Mouse (Mus musculus) cerebellum, adult (tissue): ENCODE data around the gene B4galt3.

Source experiments
- ATAC-seq: cut with Nextera tagmentation; 2 replicates; pipeline ENCODE4 v1.9.2; 2017; ENCODE audit warnings: mild to moderate bottlenecking, moderate library complexity, mixed read lengths; ENCODE audit not compliant: insufficient number of reproducible peaks, low FRiP score, low TSS enrichment

B4galt3 gene

DNA sequence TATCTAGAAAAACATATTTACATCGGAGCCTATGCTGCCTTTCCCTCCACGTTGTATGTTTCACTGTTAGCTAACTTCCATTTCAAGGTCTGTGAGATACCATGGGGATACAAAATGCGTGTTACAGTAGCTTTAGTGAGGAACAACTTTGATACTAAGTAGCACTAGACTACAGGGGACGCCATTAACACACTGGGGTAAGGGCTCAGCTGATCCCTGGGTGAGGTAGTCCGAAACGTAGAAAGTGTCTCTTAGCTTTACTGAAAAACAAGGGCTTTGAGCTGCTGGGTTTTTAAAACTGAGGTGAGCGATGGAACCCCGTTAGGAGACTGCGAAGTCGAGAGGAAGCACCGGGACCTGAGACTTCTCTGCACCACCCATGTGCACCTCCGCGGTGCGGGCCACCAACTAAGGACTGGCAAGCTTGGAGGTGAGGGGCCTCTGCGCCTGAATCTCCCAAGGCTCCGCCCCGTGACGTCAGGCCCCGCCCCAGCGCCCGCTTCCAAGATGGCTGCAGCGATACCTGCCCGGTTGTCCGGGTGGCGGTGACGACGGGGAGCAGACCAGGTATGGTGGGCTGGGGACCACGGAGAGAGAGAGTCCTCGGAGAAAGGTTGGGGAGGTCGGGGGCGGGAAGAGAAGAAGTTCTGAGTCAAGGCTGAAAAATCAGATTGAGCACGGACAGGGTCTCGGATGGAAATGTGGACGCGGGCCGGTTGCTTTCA is at the start of gene B4galt3:
Gene B4galt3 (plus strand): TSS at position 481 of the 725 bp plus-strand sequence.
- peak; percentile 96 for ATAC-seq

DNA sequence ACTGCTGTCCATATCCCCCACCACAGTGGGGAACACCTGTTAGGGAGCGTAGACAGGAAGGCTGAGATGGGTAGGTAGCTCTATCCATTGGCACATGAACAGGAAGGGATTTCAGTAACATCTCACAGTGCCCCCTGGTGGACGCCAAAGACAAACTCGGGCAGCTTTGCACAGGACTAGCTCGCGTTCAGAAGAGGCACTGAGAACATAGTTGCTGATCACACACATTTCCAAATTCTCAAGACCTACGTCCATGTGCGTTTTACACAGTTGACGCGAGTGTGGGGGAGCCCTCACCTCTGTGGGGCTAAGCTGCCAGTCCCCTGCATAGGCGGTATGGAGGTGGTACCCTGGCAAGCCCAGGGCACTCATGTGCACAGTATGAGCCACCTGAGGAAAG is 49.3 kb upstream of the B4galt3 start:
- 0 out of 2 replicates have a peak, but pooled peaks have one; percentile 16 for ATAC-seq

DNA sequence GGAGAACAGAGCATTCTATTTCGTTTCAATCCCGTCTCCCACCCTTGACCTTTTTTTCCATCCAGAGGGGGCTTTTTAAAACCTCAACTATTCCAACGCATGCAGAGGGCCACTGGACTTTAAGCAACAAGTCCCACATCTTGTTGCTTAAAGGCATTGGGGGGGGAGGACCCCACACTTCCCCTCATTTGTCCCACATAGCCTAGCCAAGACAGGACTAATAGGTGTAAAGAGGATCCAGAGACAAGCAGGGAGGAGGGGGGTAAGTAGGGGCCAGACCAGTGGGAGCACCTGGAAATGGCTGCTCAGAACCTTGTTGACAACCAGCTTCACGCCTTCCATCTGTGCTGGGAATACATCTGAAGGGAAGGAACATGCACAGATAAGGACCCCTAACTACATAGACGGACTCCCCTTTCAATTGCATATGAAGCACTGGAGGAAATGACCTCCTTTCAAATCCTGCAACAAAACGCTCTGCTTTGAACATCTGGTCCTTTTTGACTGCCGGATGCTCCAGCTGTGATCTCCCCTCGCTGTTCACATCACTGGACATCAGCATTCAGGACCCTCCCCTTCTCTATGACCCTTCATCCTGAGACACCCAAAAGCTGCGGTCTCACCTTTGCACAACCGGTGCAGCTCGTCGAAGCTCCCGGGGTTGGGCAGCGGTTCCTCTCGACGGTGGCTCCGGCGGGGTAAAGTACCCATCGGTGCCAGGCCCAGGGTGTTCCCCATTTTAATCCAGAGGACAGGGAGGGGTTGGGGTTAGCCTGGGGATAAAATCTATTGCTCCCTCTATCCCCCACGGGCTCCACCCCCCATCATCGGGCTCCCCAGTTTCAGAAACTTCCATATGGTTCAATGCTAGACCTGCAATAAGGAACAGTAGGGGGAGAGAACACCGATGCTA is 48.6 kb upstream of the B4galt3 start:
- ATAC-seq = peak; percentile 1; the same call in 1 of the 2 replicates

DNA sequence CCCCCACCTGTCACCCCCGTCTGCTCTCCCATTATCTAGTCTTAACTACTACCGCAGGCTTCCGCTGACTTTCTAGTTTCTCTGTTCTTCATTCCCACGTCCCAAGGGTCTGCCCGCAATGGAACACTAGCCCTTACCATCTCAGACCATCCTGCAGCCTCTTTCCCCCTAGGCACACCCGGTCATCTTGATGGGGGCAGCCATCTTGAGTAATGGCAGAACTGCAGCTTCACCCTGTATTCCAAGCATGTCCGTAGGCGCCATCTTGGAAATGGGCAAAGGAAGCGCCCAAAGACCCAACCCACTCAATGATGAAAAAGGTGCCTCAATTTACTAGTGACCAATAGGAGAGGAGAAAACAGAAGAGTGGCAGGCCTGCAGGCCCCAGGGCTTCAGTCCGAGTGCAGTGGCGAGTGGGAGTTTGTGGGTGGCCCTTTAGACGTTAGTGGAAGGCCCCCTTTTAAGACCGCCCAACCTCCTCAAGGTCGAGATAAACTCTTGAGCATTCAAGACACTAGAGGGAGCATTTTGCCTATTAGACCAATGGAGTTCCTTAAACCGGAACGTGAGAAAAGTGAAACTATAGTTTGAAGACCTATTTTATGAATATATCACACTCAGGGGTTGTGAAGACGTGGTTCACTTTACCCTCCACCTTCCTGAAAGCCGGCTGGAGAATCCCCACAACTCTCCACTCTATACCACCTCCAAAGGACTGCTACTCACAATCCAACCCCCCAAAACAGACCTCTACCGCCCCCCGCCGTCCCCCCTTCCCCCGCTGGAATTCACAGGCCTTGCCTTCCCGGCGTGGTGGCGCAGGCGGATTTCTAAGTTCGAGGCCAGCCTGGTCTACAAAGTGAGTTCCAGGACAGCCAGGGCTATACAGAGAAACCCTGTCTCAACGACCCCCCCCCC is 47.6 kb upstream of the B4galt3 start, which contains the start of gene Tomm40l:
Gene Tomm40l (minus strand): TSS at position 277 of the 918 bp plus-strand sequence.
- ATAC-seq = peak; percentile 97

DNA sequence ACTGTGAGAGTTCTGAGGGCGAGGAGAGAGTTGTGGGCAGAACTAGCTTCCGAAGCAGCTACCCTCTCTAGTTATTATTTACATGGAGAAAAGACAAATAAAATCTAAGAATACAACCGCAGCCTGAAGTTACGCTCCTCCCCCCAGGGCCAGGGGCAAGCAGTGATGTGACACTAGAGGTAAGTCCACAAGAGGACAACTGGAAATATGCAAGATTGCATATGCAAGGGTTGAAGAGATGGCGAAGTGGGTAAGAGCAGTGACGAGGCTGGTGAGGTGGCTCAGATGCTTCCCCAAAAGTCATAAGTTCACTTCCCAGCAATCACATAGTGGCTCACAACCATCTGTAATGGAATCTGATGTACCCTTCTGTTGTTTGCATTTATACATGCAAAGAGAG is 47.0 kb upstream of the B4galt3 start:
- no peak for ATAC-seq

DNA sequence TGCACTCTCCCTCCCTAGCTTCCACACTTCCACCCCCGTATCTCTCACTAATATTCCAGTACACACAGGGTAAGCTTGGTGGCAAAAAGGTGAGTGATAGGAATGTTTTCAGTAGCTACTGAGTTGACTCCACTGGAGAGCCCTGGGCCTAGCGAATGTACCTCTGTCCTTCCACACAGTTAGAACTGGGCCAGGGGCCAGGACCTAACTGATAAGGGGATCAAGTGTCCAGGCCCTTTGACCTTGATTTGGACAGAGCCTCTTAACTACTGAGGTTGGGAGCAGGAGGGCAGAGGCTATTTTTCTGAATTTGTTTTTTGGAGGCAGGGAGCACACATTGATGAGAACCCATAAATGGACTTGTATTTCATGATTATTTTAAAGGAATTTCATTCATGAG is 46.3 kb upstream of the B4galt3 start:
- no peak for ATAC-seq

DNA sequence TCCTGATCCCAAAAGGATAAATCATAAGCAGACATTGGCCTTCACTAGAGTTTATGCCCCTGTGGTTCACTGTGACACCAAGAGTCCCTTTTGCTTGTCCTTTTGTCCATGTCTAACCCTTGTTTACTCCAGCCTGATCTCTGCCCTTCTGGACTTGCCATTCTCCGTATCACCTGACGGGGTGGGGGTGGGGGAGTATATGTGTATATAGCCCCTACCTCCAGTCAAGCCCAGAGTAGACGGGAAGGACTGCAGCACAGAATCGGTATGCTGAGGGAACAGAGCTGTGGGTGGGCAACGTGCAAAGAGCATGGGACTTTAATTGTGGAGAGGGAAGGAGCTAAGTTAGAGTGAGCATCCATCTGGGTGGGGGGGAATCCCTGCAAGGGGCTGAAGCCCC is 45.3 kb upstream of the B4galt3 start, which contains the start of gene Apoa2:
Gene Apoa2 (plus strand): TSS at position 198 of the 400 bp plus-strand sequence.
- ATAC-seq = no peak

DNA sequence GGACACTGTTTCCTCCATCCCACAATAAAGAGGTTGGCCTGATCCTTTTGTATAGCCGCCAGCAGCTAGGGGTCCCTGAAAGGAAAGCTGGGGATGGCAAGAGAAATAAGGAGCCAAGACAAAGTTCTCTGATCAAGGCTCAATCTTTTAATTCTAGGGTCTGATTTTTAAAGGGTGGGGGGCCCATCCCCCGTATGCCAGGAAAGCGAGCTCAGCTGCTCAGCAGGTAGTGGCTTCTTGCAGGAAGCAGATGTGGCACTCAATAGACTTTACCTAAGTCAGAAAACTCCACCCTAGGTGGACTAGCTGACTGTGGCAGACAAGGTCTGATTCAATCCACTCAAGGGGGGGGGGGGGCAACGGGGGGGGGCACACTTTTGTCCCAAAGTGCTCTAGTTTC is 43.3 kb upstream of the B4galt3 start:
- ATAC-seq = no peak

DNA sequence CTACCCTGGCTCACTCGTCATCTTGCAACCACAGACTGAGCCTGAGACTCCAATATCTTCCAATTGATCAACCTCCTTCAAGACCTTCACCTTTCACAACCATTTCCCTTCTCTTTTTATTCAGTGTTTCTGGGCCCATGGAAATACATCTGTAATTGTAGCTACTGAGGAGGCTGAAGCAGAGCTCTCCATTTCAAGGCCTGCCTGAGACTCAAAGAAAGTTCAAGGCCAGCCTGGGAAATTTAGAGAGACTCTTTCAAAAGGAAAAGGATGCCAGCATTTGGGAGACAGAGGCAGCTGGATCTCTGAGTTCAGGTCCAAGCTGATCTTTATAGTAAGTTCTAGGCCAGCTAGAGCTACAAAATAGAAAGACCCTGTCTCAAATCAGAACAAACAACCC is 42.2 kb upstream of the B4galt3 start:
- no peak for ATAC-seq

DNA sequence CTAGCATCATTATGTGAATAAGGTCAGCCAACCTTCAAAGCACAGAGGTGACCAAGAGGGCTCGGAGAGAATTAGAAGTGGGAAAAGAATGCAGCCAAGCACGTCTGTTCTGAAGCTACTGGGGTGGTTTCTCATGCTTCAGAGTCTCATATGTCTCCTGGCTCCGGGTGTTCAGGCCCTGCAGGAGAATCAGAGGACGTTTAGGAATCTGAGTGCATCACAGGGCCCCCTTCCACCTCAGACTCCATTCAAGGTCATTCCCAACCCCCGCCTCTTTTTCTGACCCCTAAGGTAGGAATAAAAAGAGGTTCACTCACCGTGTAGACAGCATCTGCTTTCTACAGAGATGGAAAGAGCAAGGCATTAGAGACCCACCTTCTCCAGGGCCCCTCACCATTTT is 40.4 kb upstream of the B4galt3 start:
- ATAC-seq = no peak

DNA sequence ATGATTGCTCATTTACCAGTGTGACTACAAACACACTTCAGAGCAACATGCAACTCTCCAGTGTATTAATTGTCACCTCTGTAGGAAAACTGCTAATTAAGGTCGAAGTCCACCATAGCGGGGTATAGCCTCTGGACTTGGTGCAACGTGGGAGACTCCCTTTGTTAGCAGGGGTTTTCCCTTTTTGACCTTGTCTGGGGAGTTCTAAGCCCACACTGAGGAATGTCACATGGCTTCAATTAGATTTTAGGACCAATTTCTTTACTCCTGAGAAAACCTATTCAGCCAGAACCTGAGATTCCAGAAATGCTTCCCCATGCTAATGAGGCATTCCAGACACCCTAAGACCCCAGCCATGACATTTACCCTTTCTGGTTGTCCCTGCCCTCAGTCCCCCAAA is 39.9 kb upstream of the B4galt3 start:
- ATAC-seq = no peak

DNA sequence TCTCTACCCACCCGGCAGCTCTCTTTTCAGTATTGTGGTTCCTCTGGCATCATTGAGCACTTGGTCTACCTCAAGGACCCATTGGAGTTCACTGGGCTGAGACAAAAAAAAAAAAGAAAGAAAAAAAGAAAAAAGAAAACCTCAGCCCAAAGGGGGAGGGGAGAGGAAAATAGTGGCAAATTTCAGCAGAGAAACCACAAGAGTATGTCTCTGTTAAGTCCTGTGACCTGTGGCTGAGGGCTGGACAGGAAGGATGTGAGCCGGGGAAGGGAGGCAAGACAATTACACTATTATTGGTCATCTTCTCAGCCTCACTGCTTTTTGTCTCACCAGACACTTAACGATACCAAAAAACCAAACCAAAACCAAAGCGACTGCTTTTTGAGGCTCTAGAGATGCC is 38.3 kb upstream of the B4galt3 start:
- no peak for ATAC-seq

DNA sequence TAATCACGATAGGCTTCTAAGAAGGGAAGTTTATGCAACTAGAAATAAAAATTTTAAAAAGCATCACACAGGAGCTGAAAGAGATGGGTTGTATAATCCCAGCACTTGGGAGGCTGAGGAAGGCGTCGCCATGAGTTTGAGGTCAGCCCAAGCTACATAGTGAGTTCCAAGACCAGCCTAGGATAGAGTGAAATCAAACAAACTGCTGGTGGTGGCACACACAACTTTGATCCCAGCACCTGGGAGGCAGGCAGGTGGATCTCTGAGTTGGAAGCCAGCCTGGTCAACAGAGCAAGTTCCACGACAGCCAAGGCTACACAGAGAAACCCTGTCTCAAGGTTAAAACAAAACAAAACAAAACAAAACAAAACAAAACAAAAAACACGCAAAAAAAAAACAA is 37.8 kb upstream of the B4galt3 start:
- no peak for ATAC-seq

DNA sequence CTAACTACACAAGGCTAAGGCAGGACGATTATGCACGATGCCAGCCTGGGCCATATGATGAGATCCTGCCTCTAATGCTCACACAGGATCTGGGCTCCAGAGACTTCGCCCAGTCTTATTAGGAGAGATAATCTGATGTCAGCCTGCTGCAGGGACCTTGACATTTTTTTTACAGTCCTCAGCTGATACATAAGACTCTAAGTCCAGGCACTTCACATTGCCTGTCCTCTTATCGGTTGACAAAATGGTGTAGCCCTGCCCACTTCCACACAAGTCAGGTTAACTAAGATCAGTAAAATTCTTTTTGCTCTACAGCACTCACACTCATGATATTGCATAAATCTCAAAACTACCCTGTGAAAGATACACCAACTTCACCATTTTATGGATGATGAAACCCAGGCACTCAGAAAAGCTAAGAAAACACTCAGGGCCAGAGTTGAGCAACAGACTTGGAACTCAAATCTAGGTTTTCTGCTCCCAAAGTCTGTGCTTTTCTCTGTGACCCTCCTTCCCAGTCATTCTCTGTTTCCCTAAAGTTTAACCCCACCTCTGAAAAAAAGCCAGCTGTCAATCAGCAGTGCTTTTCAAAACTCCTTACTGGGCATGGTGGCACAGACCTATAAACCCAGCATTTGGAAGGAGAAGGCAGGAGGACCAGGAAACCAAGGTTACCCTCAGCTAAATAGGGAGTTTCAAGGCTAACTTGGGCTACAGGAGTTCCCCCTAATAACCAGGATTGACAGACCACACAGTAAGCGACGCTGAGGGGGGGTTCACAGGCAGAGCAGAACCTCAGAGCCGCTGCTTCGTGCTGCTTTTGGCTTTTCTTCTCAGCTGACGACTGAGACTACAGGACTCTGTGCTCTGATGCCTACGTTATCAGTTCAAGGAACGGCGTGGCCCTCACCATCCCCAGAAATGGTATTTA is 37.1 kb upstream of the B4galt3 start:
- no peak for ATAC-seq

DNA sequence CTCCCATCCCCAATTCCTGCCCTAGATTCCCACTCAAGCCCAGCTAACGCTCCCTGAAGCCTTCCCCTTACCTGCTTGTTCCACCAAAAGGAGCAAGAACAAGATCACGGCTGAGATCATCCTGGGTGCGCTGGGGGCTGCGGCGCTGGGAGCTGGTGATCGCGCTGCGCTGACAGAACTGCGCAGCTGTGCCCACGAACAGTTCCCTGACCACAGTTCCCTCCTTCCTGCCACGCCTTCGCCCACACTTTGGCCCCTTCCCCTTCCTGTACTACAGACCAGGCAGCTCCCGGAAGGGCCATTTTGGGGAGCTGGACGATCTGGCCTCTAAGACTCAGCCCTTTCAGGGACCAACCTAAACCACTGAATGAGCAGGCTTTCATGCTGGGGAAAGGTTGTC is 36.0 kb upstream of the B4galt3 start, which contains the start of gene Fcer1g:
Gene Fcer1g (minus strand): TSS at position 240 of the 400 bp plus-strand sequence.
- ATAC-seq = no peak

DNA sequence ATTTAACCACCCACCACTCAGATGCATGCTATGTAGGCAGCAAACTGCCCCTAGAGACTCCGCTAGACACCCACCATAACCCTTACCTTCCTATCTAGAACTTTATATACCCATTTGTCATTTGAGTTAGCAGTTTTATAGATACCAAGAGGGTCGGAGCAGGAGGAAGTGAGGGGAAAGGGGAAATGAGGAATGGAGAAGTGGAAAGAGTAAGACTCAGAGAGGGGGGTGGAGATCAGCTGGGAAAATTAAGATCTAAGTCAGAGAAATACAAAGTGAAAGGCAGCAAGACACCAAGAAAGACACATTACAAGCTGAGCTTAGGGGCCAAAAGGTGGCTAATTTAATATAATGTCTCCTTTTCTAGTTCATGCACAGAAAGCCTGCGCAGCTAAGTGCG is 35.6 kb upstream of the B4galt3 start:
- no peak for ATAC-seq

DNA sequence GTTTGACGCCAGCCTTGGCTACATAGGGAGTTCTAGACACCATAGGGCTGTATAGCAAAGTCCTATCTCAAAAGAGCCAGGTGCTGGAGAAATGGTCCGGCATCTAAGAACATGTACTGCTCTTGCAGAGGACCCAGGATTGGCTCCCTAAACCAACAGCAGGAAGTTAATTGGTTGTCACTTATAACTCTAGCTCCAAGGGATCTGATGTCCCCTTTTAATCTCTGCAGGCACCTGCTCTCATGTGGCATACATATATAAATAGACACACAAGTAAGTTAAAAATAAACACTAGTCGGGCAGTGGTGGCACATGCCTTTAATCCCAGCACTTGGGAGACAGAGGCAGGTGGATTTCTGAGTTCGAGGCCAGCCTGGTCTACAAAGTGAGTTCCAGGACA is 34.3 kb upstream of the B4galt3 start:
- no peak for ATAC-seq

DNA sequence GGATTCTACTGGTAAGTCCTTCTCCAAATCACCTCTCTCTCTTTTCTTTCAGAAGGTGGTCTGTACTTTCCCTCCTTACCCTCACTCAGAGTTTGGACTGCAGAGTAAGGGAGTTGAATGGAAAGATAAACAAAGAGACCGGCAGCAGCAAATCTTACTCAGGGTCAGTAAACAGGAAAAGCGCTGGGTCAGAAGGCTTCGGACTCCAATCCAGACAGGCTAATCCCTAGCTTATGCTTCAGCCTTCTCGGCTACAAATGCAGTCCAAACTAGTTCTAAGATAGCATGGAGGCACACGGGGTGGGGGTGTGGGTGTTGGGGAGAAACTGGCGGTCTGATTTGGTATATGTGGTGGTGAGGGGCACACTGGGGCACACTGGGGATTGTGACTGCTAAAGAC is 32.7 kb upstream of the B4galt3 start:
- no peak for ATAC-seq

DNA sequence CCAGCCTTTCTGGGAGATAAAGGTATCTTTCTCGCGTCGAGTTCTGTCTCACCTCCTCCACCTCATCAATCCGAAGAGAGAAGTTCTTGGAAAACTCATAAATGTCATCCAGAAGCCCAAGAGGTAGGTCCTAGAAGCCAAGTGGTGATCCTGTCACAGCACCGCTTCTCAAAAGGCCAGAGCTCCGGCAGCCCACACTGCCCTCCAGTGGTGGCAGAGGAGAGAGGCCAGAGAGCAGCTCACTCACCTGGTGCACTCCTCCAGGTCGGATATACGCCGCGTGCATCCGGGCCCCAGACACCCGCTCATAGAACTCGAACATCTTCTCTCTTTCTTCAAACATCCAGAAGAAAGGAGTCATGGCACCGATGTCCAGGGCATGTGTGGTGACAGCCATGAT is 31.7 kb upstream of the B4galt3 start:
- no peak for ATAC-seq
